Comparison of ENCODE assay signal across 23 mouse cellular contexts in genomic region chr2:68885206-68885605, GRCm38 (mm10). TPM values are rescaled to one million over a fixed set of nuclear protein-coding genes. Genes with fewer than 3 reads are reported as not detected.
A peak's percentile ranks its signal among the peaks of the same experiment; 100 is the strongest.
DNase-seq lines count a peak whose midpoint lies in the region; ATAC-seq and TF ChIP-seq lines count a peak whose summit lies in the region.
"Had no signal": no experiment of that assay in that cellular context is flagged by ENCODE, and none has a peak within 500 bp of the region (broad histone marks: within the 10 kb centered on the region; RNA-seq: fewer than 3 reads in every experiment).

No protein-coding gene starts in this region.

- no peak overlapping the region for H3K4me3 ChIP-seq in lung, embryonic 16.5 days (ENCODE audit: low read length)
- H3K4me3 ChIP-seq in embryonic facial prominence, embryonic 13.5 days = no peak overlapping the region
- no peak overlapping the region for H3K4me3 ChIP-seq in olfactory bulb, adult 2 months (ENCODE audit: insufficient read depth, low read depth, low read length)
- H3K4me3 ChIP-seq: heart, embryonic 10.5 days; intestine, embryonic 15.5 days; limb, embryonic 13.5 days; liver, embryonic 13.5 days had no signal

- no peaks in the 10 kb centered on the region for H3K36me3 ChIP-seq in lung, embryonic 16.5 days (ENCODE audit: control insufficient read depth, insufficient read depth, low read length)
- no peaks in the 10 kb centered on the region for H3K36me3 ChIP-seq in embryonic facial prominence, embryonic 13.5 days
- H3K36me3 ChIP-seq: heart, embryonic 10.5 days; intestine, embryonic 15.5 days; limb, embryonic 13.5 days; liver, embryonic 13.5 days had no signal

- DNase-seq in heart, adult 11 months = peak; percentile 46
- DNase-seq in heart, postnatal 4 days = no peak
- DNase-seq in lung, adult 18-20 months = no peak
- no peak for DNase-seq in cerebellum, postnatal 4 days (ENCODE audit: low spot score in 2 of 2)
- DNase-seq: adrenal gland, adult 2 months; B cell, adult 2 months; cerebellum, adult 11-12 months; cerebellum, postnatal 10 days; embryo, embryonic 11 days; forebrain, postnatal 0 days; kidney, adult 8-10 months; liver, embryonic 13.5 days; right cerebral cortex, postnatal 14 days had no signal

- H3K9ac ChIP-seq in lung, embryonic 16.5 days (ENCODE audit: low read length) = no peak overlapping the region
- H3K9ac ChIP-seq in embryonic facial prominence, embryonic 13.5 days = no peak overlapping the region
- H3K9ac ChIP-seq: forebrain, postnatal 0 days; intestine, embryonic 15.5 days; limb, embryonic 13.5 days; liver, embryonic 13.5 days had no signal

- H3K27ac ChIP-seq in lung, embryonic 16.5 days (ENCODE audit: low read length) = peak overlapping the region; percentile 10; the same call in 1 of the 2 replicates
- H3K27ac ChIP-seq in embryonic facial prominence, embryonic 13.5 days = peak overlapping the region; percentile 7; the same call in 1 of the 2 replicates
- 0 out of 2 replicates have a peak overlapping the region, but pooled peaks have one; percentile 5 for H3K27ac ChIP-seq in olfactory bulb, adult 2 months (ENCODE audit: insufficient read depth, low read depth, low read length)
- H3K27ac ChIP-seq: heart, embryonic 10.5 days; intestine, embryonic 15.5 days; liver, embryonic 13.5 days; stomach, postnatal 0 days had no signal

- TF ChIP-seq POLR2A in olfactory bulb, adult 2 months (IDR thresholded peaks at IDR 0.05; ENCODE audit: insufficient read depth, low read depth, low read length) = no peak

- H3K4me1 ChIP-seq in lung, embryonic 16.5 days (replicated peaks; ENCODE audit: control insufficient read depth, insufficient read depth, low read length) = peaks cover 22% of the 10 kb centered on the region
- H3K4me1 ChIP-seq in embryonic facial prominence, embryonic 13.5 days = peaks cover 33% of the 10 kb centered on the region
- H3K4me1 ChIP-seq in olfactory bulb, adult 2 months (ENCODE audit: control insufficient read depth, insufficient read depth, low read length) = peaks cover 14% of the 10 kb centered on the region

- no peak for ATAC-seq in lung, embryonic 16.5 days (ENCODE audit: low read depth)
- ATAC-seq in embryonic facial prominence, embryonic 13.5 days (ENCODE audit: insufficient number of reproducible peaks, insufficient read depth, low FRiP score, low TSS enrichment, low read depth) = no peak
- ATAC-seq: hindbrain, embryonic 16.5 days had no signal

- no peaks in the 10 kb centered on the region for H3K27me3 ChIP-seq in lung, embryonic 16.5 days (ENCODE audit: control insufficient read depth, insufficient read depth, low read depth, low read length)
- H3K27me3 ChIP-seq in embryonic facial prominence, embryonic 13.5 days = no peaks in the 10 kb centered on the region
- H3K27me3 ChIP-seq: CH12.LX; intestine, embryonic 15.5 days; limb, embryonic 13.5 days; liver, embryonic 13.5 days had no signal

- no peaks in the 10 kb centered on the region for H3K9me3 ChIP-seq in lung, embryonic 16.5 days (ENCODE audit: control insufficient read depth, low read length)
- H3K9me3 ChIP-seq in embryonic facial prominence, embryonic 13.5 days = no peaks in the 10 kb centered on the region
- H3K9me3 ChIP-seq: heart, embryonic 10.5 days; intestine, embryonic 15.5 days; limb, embryonic 13.5 days; liver, embryonic 13.5 days had no signal

- H3K4me2 ChIP-seq in lung, embryonic 16.5 days (ENCODE audit: low read depth, low read length) = no peak overlapping the region
- H3K4me2 ChIP-seq in embryonic facial prominence, embryonic 13.5 days = no peak overlapping the region
- H3K4me2 ChIP-seq: intestine, embryonic 15.5 days; liver, embryonic 13.5 days had no signal

- 92% methylated on average over 2 of the region's 2 CpGs for WGBS in lung, embryonic 16.5 days
- 91% methylated on average over 2 of the region's 2 CpGs for WGBS in embryonic facial prominence, embryonic 13.5 days
- 98% methylated on average over 2 of the region's 2 CpGs for WGBS in olfactory bulb, adult 2 months

- TF ChIP-seq CTCF in olfactory bulb, adult 2 months (IDR thresholded peaks at IDR 0.05; ENCODE audit: insufficient read depth, low read depth, low read length) = no peak

RNA-seq across cellular contexts. Expression of gene Cers6, which starts 24.0 kb away (rescaled TPM):
- 10 to 100 TPM; 20.7 to 24.4 TPM for total RNA-seq in heart, postnatal 4 days (2021)
- polyA plus RNA-seq in lung, embryonic 16.5 days (2015; fragmentation: Nextera tagmentation; extraction: Ambion mirVana) = 19.7 and 21.4 TPM in 2 replicates
- 31.5 and 36.2 TPM in 2 replicates for polyA plus RNA-seq in embryonic facial prominence, embryonic 13.5 days (2015; fragmentation: Nextera tagmentation; extraction: Ambion mirVana)
- not detected in 2 replicates for polyA plus RNA-seq in olfactory bulb, adult 2 months (2012; ENCODE audit: insufficient read depth, insufficient read length, low replicate concordance, missing spikeins)
- total RNA-seq: CH12.LX, MEL had no signal
